Mouse (Mus musculus) C3H10T1/2 (cell line): ENCODE measurements around the gene Cst9. TPM values are rescaled to one million over a fixed set of nuclear protein-coding genes. Genes with fewer than 3 reads are reported as not detected.

Source experiments
- polyA plus RNA-seq, 2 experiments: library from polyadenylated mRNA; unstranded; fragments of >200 nt; fragmentation: generic; extraction: Trizol; gene quantifications; one replicate each; pipeline ENCODE4 v1.2.1; 2012; ENCODE audit warnings: missing spikeins in 2 of 2

Gene Cst9
- polyA plus RNA-seq: not detected

DNA sequence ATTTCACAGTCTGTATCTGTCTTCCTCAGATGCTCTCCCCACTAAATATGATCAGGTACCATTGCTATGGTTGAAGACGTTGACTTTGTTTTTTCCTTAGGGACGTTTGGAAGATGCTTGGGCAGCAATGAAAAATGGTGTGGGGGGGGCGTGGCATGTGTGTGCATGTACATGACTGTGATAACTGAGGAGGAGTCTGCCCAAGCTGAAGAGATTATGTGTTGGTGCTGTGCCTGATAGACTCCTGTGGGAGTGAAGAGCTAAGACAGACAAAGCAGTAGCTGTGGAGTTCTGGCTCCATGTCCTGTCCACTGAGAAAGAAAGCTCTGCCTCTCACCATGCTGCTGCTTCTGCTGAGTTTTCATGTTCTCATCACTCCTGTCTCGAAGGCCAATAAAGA lies at the start of gene Cst9:
TSS of gene Cst9 (plus strand) at position 236 of the 400 bp plus-strand sequence.

DNA sequence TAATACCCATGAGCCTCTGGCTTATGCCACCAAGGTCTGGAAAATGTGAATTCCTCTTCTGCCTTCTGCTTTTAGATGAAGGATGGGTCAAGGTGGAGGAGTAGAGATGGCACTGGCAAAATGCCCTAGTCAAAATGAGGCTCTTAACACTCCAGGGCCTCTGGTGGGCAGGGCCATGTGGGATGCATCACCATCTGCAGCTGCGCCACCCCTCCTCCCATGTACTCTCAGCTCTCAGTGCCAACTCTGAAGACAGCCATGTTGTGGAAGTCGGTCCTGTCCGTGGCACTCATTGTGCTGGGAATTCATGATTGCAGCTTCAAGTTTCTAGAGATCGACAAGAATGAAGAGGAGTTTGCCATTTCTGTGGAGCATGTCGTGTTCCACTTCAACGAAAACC lies 45.8 kb upstream of the Cst9 start, which contains the start of gene Cst12:
TSS of gene Cst12 (plus strand) at position 220 of the 400 bp plus-strand sequence.

DNA sequence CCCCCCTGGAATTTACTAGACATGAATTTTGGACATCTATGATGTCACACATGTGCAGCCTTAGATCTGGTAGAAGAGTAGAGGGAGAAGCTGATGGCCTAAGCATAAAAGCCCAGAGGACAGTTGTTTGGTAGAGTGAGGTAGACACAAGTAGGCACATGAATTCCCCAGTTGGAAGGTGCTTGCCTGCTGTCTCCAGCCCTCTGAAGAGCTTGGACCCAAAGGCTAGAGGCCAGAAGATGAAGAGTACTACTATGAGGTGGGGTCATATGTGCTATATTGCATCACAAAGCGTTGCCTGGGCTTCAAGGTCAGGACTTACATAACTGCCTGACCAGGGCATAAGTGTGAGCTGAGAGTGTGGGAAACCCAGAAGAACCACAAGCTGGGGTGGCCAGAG lies 36.5 kb upstream of the Cst9 start, which contains the start of gene Cst8:
TSS of gene Cst8 (plus strand) at position 301 of the 400 bp plus-strand sequence.

DNA sequence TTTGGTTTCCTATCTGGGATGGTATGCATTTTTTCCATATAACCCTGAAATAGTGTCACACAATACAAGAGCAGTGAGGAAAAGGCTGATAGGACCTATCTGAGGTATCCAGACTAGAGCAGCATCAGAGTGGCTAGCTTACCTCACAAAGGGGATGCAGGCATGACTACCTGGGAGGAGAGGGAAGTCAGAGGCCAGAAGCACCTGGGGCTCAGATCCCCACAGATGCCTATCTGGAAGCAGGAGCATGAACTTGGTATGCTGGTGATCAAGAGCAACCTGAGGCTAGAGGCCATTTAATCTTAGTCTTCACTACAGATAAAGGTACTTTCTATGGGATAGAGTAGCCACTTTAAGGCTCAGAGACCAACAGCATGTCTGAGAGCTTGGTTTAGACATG lies 15.0 kb upstream of the Cst9 start, which contains the start of gene Cst13:
TSS of gene Cst13 (plus strand) at position 173 of the 400 bp plus-strand sequence.

DNA sequence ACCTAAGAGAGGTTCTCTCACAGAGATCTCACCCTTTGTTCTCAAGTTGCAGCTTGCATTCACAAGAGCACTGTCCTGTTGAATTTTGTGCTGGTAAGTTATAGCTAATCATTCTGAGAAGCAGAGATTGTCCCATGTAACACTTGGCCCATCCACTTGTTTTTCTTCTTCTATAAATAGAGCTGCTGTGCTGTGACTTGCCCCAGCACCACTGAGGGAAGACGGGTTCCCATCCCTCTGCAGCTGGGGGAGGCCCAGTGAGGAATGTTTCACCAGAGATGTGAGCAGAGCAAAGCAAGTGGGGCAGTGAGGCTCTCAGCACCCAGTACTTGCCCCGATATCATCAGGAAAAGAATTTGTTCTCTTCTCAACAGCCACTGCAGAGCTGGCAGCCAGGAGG lies 30.0 kb downstream of the Cst9 start, which contains the start of gene 9230104L09Rik:
TSS of gene 9230104L09Rik (minus strand) at position 73 of the 400 bp plus-strand sequence.

DNA sequence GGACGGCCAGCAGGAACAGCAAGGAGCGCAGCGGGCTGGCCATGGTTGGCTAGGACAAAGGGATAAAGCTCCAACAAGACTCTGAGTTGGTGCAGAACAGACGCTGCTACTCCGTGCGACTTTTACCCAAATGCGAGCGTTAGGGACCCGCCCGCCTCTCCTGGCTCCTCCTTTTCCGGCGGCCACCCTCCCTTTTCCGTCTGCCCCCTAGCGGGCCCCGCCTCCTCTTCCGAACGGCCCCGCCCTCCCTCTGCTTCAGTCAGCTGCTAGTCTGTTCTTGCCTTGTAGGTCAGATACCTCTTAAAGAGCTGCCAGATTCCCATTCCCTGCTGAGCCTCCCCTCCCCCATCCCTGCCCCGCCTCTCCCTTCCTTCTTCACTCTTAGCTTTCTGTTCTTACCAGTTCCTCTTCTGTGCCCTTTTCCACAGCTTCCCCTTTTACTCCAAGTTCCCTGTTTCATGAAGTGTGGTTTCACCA lies 40.4 kb downstream of the Cst9 start, which contains the start of gene Cst3:
TSS of gene Cst3 (minus strand) at position 358 of the 477 bp plus-strand sequence.

Other genes starting within 250 kb of the Cst9 start
- 10 to 100 TPM; 29.2 to 41.3 TPM for gene Nxt1, start 162.5 kb upstream of the Cst9 start, polyA plus RNA-seq
- gene Gzf1, start 154.1 kb upstream of the Cst9 start, polyA plus RNA-seq: 1 to 10 TPM in 1 of 2 experiments, under 1 TPM in 1; 0.50 to 8.0 TPM
- gene Napb, start 102.7 kb upstream of the Cst9 start, polyA plus RNA-seq: under 1 TPM; 0.07 to 0.67 TPM
- not detected for gene Cstl1, start 84.8 kb upstream of the Cst9 start, polyA plus RNA-seq
- not detected for gene Cst11, start 63.6 kb upstream of the Cst9 start, polyA plus RNA-seq
- not detected for gene 8030411F24Rik, start 53.1 kb upstream of the Cst9 start, polyA plus RNA-seq
- gene Cst12, start 45.8 kb upstream of the Cst9 start, polyA plus RNA-seq: not detected
- not detected for gene Cst8, start 36.4 kb upstream of the Cst9 start, polyA plus RNA-seq
- gene Cst13, start 15.1 kb upstream of the Cst9 start, polyA plus RNA-seq: not detected
- under 1 TPM; 0.11 to 0.15 TPM for gene 9230104L09Rik, start 29.9 kb downstream of the Cst9 start, polyA plus RNA-seq
- gene Cst3, start 40.5 kb downstream of the Cst9 start, polyA plus RNA-seq: 1,000 to 10,000 TPM in 1 of 2 experiments, 100 to 1,000 TPM in 1; 886 to 2,472 TPM
- gene Gm1330, start 168.1 kb downstream of the Cst9 start, polyA plus RNA-seq: not detected
- gene Gm10750, start 182.1 kb downstream of the Cst9 start, polyA plus RNA-seq: not detected